Mouse (Mus musculus): Measurements from ENCODE around the gene Adamts20.

DNA sequence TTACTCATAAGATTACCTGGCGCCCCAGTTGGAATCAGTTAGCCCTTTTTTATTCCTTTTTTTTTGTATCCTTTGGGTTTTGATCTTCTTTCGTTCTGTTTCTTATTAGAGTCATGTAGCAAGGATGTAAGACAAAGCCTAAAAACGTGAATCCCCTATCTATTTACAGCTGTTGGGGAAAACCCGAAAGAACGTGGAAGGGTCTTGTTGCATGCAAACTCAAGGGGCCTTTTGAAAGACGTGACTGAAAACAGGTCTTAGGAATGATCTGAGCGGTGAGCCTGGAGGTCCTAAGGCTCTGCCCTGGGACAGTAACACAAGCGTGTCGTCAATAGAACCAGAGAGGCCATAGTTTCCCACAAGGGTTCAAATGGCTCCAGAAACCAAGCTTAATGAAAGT lies 46.1 kb downstream of the Adamts20 start:
- TF ChIP-seq CTCF (IDR thresholded peaks at IDR 0.05; ENCODE audit: insufficient read depth, low read length) (no peak), POLR2A (IDR thresholded peaks at IDR 0.05; ENCODE audit: borderline replicate concordance, extremely low read depth, low read depth, low read length) (no peak)

Data from lung, adult 2 months (tissue).